Mouse (Mus musculus): Measurements from ENCODE around the gene Itih1. TPM values are rescaled to one million over a fixed set of nuclear protein-coding genes. Genes with fewer than 3 reads are reported as not detected.

Itih1 gene
- 0.09 TPM in 1 of 2 replicates, not detected in the other for polyA plus RNA-seq (2015; fragmentation: Nextera tagmentation; extraction: Ambion mirVana)

- no peak for ATAC-seq
- Histone ChIP-seq H3K4me3 (no peak within 1 kb of the TSS), H3K27ac (no peak within 1 kb of the TSS), H3K9ac (no peak within 1 kb of the TSS), H3K4me1 (no peaks in the 10 kb centered on the region), H3K4me2 (no peak within 1 kb of the TSS), H3K9me3 (replicated peaks) (no peaks in the 10 kb centered on the region), H3K27me3 (no peaks in the 10 kb centered on the region; the same call in 1 of the 2 replicates), H3K36me3 (ENCODE audit: poor library complexity, severe bottlenecking) (no peaks in the 10 kb centered on the region)
- WGBS: 93% methylated on average over 7 of the region's 7 CpGs
Observed at GRCm38 (mm10) chr14:30943038-30943437, at the start of gene Itih1. Itih1 (minus strand) TSS chr14:30943289.

DNA sequence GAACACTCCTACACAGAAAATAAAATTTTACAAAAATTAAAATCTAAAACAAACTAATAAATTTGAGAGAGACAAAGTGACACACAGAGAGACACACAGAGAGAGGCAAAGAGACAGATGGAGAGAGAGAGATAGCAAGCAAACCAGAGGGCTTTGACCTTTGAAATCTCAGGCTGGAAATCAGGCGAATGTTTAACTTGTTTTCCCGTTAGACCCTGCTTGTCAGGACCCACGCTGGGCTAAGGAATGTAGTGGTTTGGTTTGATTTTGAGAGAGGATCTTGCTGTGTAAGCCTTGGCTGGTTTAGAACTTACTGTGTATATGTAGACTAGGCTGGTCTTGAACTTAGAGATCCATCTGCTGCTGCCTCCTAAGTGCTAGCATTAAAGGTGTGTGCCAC is 33.1 kb upstream of the Itih1 start:
- WGBS: 87% methylated on average over 3 of the region's 3 CpGs
- no peaks in the 10 kb centered on the region for H3K4me1 ChIP-seq
- no peak overlapping the region for H3K27ac ChIP-seq
- no peaks in the 10 kb centered on the region for H3K9me3 ChIP-seq (replicated peaks)
- no peak overlapping the region for H3K4me2 ChIP-seq
- ATAC-seq: no peak
- no peaks in the 10 kb centered on the region for H3K27me3 ChIP-seq
- H3K36me3 ChIP-seq (ENCODE audit: poor library complexity, severe bottlenecking): peaks cover 46% of the 10 kb centered on the region
- no peak overlapping the region for H3K9ac ChIP-seq
- no peak overlapping the region for H3K4me3 ChIP-seq

GRCm38 (mm10) chr14:30974204-30974603 is 31.1 kb upstream of the Itih1 start:
- WGBS: 49% methylated on average over 6 of the region's 6 CpGs
- no peaks in the 10 kb centered on the region for H3K4me1 ChIP-seq
- no peaks in the 10 kb centered on the region for H3K27me3 ChIP-seq
- no peak for ATAC-seq
- H3K4me2 ChIP-seq: no peak overlapping the region
- peaks cover 46% of the 10 kb centered on the region for H3K36me3 ChIP-seq (ENCODE audit: poor library complexity, severe bottlenecking)
- H3K9ac ChIP-seq: no peak overlapping the region
- no peak overlapping the region for H3K4me3 ChIP-seq
- no peak overlapping the region for H3K27ac ChIP-seq
- no peaks in the 10 kb centered on the region for H3K9me3 ChIP-seq (replicated peaks)

- Histone ChIP-seq H3K9me3 (replicated peaks) (no peaks in the 10 kb centered on the region), H3K36me3 (ENCODE audit: poor library complexity, severe bottlenecking) (peaks cover 32% of the 10 kb centered on the region), H3K4me3 (no peak overlapping the region), H3K27ac (no peak overlapping the region), H3K9ac (no peak overlapping the region), H3K4me2 (no peak overlapping the region), H3K4me1 (no peaks in the 10 kb centered on the region), H3K27me3 (no peaks in the 10 kb centered on the region)
- WGBS: 93% methylated on average over 1 of the region's 1 CpGs
- ATAC-seq: no peak
Observed at GRCm38 (mm10) chr14:30960366-30960765, 17.3 kb upstream of the Itih1 start.

DNA sequence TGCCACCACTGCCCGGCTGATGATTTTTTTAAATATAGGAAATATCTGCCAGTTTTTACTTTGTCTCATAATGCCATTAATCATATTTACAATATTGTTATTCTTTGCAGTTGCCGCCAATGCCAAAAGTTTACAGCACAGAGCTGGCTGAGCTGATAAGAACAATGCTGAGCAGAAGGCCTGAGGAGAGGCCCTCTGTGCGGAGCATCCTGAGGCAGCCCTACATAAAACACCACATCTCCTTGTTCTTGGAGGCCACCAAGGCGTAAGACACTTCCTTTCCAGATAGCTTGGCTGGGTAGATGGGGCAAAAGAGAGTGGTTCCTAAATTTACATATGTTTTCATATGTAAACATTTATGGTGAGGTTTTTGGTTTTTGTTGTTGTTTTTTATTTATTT is 15.9 kb upstream of the Itih1 start:
- 93% methylated on average over 4 of the region's 4 CpGs for WGBS
- no peak overlapping the region for H3K27ac ChIP-seq
- no peak overlapping the region for H3K4me2 ChIP-seq
- H3K9me3 ChIP-seq (replicated peaks): no peaks in the 10 kb centered on the region
- no peak overlapping the region for H3K4me3 ChIP-seq
- no peaks in the 10 kb centered on the region for H3K4me1 ChIP-seq
- H3K36me3 ChIP-seq (ENCODE audit: poor library complexity, severe bottlenecking): peaks cover 38% of the 10 kb centered on the region
- H3K27me3 ChIP-seq: no peaks in the 10 kb centered on the region
- ATAC-seq: no peak
- no peak overlapping the region for H3K9ac ChIP-seq

DNA sequence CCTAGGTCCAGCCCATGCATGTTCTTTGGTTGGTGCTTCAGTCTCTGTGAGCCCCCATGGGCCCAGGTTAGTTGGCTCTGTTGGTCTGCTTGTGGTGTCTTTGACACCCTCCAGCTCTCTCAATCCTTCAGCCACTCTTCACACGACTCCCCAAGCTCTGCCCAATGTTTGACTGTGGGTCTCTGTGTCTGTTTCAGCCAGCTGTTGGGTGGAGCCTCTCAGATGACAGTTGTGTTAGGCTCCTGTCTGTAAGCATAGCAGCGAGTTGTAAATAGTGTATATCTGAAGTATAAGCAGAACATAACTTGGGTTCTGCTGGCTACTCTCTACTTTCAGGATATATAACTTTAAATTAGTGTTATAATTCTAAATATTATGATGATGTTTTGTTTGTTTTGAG is 15.4 kb upstream of the Itih1 start:
- Histone ChIP-seq H3K9me3 (replicated peaks) (no peaks in the 10 kb centered on the region), H3K4me1 (no peaks in the 10 kb centered on the region), H3K9ac (no peak overlapping the region), H3K27ac (no peak overlapping the region), H3K4me2 (no peak overlapping the region), H3K27me3 (no peaks in the 10 kb centered on the region), H3K36me3 (ENCODE audit: poor library complexity, severe bottlenecking) (peaks cover 32% of the 10 kb centered on the region), H3K4me3 (no peak overlapping the region)
- WGBS: 82% methylated on average over 2 of the region's 2 CpGs
- ATAC-seq: no peak

DNA sequence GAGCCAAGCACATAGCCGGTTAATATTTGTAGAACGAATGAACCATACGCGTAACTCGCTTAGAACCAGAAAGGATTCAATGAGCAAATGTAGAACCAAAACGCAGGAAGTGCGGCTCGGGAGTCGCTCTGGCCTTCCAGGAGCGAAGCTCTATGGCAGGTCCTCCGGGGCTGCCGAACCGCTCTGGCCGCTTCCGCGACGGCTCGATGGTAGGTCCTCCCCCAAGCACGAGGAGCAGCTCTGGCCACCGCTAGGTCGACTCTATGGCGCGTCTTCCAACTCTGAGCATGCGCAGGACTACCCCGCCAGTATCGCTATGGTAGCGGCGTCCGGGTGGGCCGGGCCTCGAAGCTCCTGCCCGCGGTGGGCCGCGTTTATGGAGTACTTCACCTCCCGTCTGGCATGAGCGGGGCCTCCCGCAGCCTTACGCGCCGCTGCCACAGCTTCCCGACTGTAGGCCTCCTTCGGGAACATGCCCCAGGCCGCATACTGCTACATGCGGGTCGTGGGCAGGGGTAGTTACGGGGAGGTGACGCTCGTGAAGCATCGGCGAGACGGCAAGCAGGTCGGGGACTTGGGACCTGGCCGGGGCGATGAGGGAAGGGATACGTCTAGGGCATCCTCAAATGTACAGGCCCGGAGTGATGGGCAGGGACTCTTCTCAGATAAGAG is 8.2 kb upstream of the Itih1 start, which contains the start of gene Nek4:
Gene Nek4 (plus strand): TSS at position 224 of the 672 bp plus-strand sequence.
- Histone ChIP-seq H3K27me3 (no peaks in the 10 kb centered on the region), H3K4me3 (peak within 1 kb of the TSS; percentile 81), H3K9me3 (replicated peaks) (no peaks in the 10 kb centered on the region), H3K9ac (peak within 1 kb of the TSS; percentile 80), H3K27ac (peak within 1 kb of the TSS; percentile 57; the same call in 1 of the 2 replicates), H3K4me1 (peaks cover 9% of the 10 kb centered on the region), H3K4me2 (peak within 1 kb of the TSS; percentile 78), H3K36me3 (ENCODE audit: poor library complexity, severe bottlenecking) (peaks cover 5% of the 10 kb centered on the region)
- ATAC-seq: peak; percentile 100
- under 1% methylated on average over 57 of the region's 57 CpGs for WGBS

- H3K9ac ChIP-seq: no peak overlapping the region
- peaks cover 5% of the 10 kb centered on the region for H3K36me3 ChIP-seq (ENCODE audit: poor library complexity, severe bottlenecking)
- no peak overlapping the region for H3K4me3 ChIP-seq
- no peak overlapping the region for H3K4me2 ChIP-seq
- H3K27me3 ChIP-seq: no peaks in the 10 kb centered on the region; the same call in 1 of the 2 replicates
- H3K4me1 ChIP-seq: peaks cover 9% of the 10 kb centered on the region
- ATAC-seq: no peak
- 97% methylated on average over 10 of the region's 10 CpGs for WGBS
- no peaks in the 10 kb centered on the region for H3K9me3 ChIP-seq (replicated peaks)
- no peak overlapping the region for H3K27ac ChIP-seq
Observed at GRCm38 (mm10) chr14:30949986-30950385, 6.9 kb upstream of the Itih1 start.

DNA sequence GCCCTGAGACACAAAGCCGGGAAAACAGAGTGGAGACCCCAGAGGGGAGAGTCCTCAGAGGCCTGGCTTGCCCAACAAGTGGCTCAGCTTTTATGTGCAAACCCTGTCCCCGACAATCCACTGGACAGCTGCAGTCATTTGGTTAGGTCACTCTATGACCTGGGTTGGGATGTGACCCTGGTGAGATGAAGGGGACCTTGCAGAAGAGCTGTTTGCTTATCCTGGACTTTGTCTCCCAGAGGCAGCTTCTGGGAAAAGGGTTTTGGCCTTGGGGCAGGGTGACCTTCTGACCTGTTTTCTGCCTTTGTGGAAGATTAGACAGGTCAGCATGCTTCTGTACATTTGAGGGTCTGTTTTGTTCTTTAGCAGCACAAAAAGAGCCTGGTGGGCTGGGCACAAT is 1.7 kb upstream of the Itih1 start:
- H3K27me3 ChIP-seq: no peaks in the 10 kb centered on the region; the same call in 1 of the 2 replicates
- H3K9me3 ChIP-seq (replicated peaks): no peaks in the 10 kb centered on the region
- no peak overlapping the region for H3K4me3 ChIP-seq
- H3K9ac ChIP-seq: no peak overlapping the region
- no peaks in the 10 kb centered on the region for H3K4me1 ChIP-seq
- no peaks in the 10 kb centered on the region for H3K36me3 ChIP-seq (ENCODE audit: poor library complexity, severe bottlenecking)
- no peak for ATAC-seq
- no peak overlapping the region for H3K27ac ChIP-seq
- H3K4me2 ChIP-seq: no peak overlapping the region
- 72% methylated on average over 2 of the region's 2 CpGs for WGBS

GRCm38 (mm10) chr14:30943860-30944674 is 978 bp upstream of the Itih1 start:
- Histone ChIP-seq H3K36me3 (ENCODE audit: poor library complexity, severe bottlenecking) (no peaks in the 10 kb centered on the region), H3K4me3 (no peak overlapping the region), H3K9me3 (replicated peaks) (no peaks in the 10 kb centered on the region), H3K9ac (no peak overlapping the region), H3K4me2 (no peak overlapping the region), H3K27ac (no peak overlapping the region), H3K4me1 (no peaks in the 10 kb centered on the region), H3K27me3 (no peaks in the 10 kb centered on the region; the same call in 1 of the 2 replicates)
- ATAC-seq: no peak
- WGBS: 71% methylated on average over 11 of the region's 11 CpGs

GRCm38 (mm10) chr14:30942254-30942653 is 835 bp downstream of the Itih1 start:
- 93% methylated on average over 4 of the region's 4 CpGs for WGBS
- no peak overlapping the region for H3K4me3 ChIP-seq
- no peak overlapping the region for H3K9ac ChIP-seq
- H3K9me3 ChIP-seq (replicated peaks): no peaks in the 10 kb centered on the region
- no peaks in the 10 kb centered on the region for H3K4me1 ChIP-seq
- no peaks in the 10 kb centered on the region; the same call in 1 of the 2 replicates for H3K27me3 ChIP-seq
- H3K36me3 ChIP-seq (ENCODE audit: poor library complexity, severe bottlenecking): no peaks in the 10 kb centered on the region
- ATAC-seq: no peak
- no peak overlapping the region for H3K4me2 ChIP-seq
- H3K27ac ChIP-seq: no peak overlapping the region

- no peak for ATAC-seq
- H3K27ac ChIP-seq: no peak overlapping the region
- no peaks in the 10 kb centered on the region for H3K4me1 ChIP-seq
- H3K4me2 ChIP-seq: no peak overlapping the region
- no peaks in the 10 kb centered on the region for H3K9me3 ChIP-seq (replicated peaks)
- no peaks in the 10 kb centered on the region for H3K27me3 ChIP-seq
- no peaks in the 10 kb centered on the region for H3K36me3 ChIP-seq (ENCODE audit: poor library complexity, severe bottlenecking)
- 91% methylated on average over 9 of the region's 9 CpGs for WGBS
- H3K4me3 ChIP-seq: no peak overlapping the region
- H3K9ac ChIP-seq: no peak overlapping the region
Observed at GRCm38 (mm10) chr14:30933351-30933750, 9.7 kb downstream of the Itih1 start.

All from forebrain, embryonic 13.5 days (tissue).